In the genomic region with DNA sequence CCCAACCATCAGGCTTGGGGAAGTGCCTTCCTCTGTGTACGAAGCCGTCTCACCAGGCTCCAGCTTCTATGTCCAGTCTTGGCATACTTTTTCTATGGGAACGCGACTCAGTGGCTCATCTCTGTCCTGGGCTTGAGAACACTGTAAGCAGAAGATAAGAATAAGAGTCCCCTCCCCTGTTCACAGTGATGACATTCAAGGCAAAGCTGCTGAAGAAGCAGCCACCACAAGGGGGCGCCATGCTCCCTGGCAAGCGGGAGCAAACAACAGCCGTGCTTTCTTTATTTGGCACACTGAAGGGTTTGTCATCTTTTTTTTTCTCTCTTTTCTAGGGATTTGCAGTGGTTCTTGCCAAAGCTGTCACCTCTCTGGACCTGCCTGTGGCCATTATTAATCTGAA, we compare ENCODE assay signal across 7 mouse cellular contexts. TPM values are rescaled to one million over a fixed set of nuclear protein-coding genes. Genes with fewer than 3 reads are reported as not detected.
DNase-seq lines count a peak whose midpoint lies in the region; ATAC-seq lines count a peak whose summit lies in the region.

No protein-coding gene starts in this region.

- DNase-seq in layer of hippocampus, adult 11-12 months (ENCODE audit: low spot score): peak; percentile 53
- DNase-seq in layer of hippocampus, adult 9-11 months: no peak
- peak; percentile 82 for DNase-seq in ES-CJ7 (ENCODE audit: low read depth, low spot score)
- DNase-seq in adrenal gland, postnatal 25 days: peak; percentile 62
- DNase-seq in forelimb bud, embryonic 11.5 days (ENCODE audit: low read depth, low spot score): peak; percentile 23
- DNase-seq in spleen, adult 12 weeks (ENCODE audit: low spot score): peak; percentile 56

- no peak for ATAC-seq in frontal cortex, adult (ENCODE audit: low TSS enrichment)

RNA-seq across cellular contexts. Expression of a gene that starts 11.2 kb away (rescaled TPM):
- 32.0 and 34.1 TPM in 2 replicates for total RNA-seq in adrenal gland, postnatal 25 days (2021)

RNA-seq across cellular contexts. Expression of a gene that starts 11.3 kb away (rescaled TPM):
- 104 and 110 TPM in 2 replicates for total RNA-seq in adrenal gland, postnatal 25 days (2021)

RNA-seq across cellular contexts. Expression of a gene that starts 49.8 kb away (rescaled TPM):
- total RNA-seq in adrenal gland, postnatal 25 days (2021): 42.0 and 53.0 TPM in 2 replicates
